Mouse (Mus musculus) lung, adult 2 months (tissue): Measurements from ENCODE around the gene Gm49405. TPM values are rescaled to one million over a fixed set of nuclear protein-coding genes. Genes with fewer than 3 reads are reported as not detected.

ENCODE experiments used
- DNase-seq: peaks from one replicate; pipeline ENCODE4 v3.0.0; 2022
- H3K4me1 ChIP-seq: fragments of 200-500 bp; 2 replicates; pipeline ENCODE4 v1.6.1; 2011; ENCODE audit warnings: low read length; ENCODE audit not compliant: control insufficient read depth, insufficient read depth
- H3K4me3 ChIP-seq: fragments of 200-500 bp; replicated peaks from 2 replicates; pipeline ENCODE3; 2011; ENCODE audit warnings: low read depth, mild to moderate bottlenecking, control low read depth, low read length; ENCODE audit errors: extremely low read depth
- CTCF ChIP-seq: fragments of 200-500 bp; IDR thresholded peaks from 2 replicates; pipeline ENCODE4 v1.5.1; 2011; ENCODE audit warnings: mild to moderate bottlenecking, low read length, control low read depth; ENCODE audit not compliant: insufficient read depth
- POLR2A ChIP-seq: fragments of 200-500 bp; IDR thresholded peaks from 2 replicates; pipeline ENCODE4 v1.6.1; 2011; ENCODE audit warnings: low read depth, mild to moderate bottlenecking, control low read depth, low read length, borderline replicate concordance; ENCODE audit errors: extremely low read depth
- WGBS: fragments of 180-500 bp; shearing (Covaris S2); methylation state at CpG from one replicate; pipeline ENCODE4 v1.1.7; 2018; 5-methylcytosine and 5-hydroxymethylcytosine counted together
- polyA plus RNA-seq: library from polyadenylated mRNA; depleted of rRNA; stranded (reverse); fragments of >200 nt; gene quantifications from 2 replicates; pipeline ENCODE4 v1.2.3, GENCODE M21; 2012

Gm49405 gene
- polyA plus RNA-seq, 1 experiment, result 1.8 TPM

DNA sequence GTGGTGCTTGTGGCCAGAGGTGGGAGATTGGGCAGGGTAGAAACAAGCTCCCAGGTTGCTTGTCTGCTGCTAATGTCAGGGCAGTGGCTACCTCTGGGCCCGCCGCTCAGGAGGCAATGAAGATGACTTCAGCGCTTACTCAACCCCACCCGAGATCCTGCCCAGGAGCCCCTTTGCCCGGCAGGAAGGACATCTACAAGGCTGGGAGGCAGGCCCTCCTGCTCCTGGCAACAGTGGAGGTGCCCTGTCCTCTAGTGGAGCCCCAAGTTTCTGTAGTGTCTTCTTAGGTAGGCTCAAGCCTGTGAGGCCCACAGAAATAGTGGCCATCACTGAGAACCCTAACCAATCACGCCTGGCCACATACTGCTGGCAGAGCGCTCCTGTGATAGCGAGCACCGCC lies 4.7 kb downstream of the Gm49405 start:
- Histone ChIP-seq H3K4me3 (no peak overlapping the region), H3K4me1 (peaks cover 5% of the 10 kb centered on the region)
- TF ChIP-seq POLR2A (no peak), CTCF (no peak)
- WGBS, result 85% methylated on average over 9 of the region's 9 CpGs
- no peak for DNase-seq

GRCm38 (mm10) chr19:4005971-4006370 lies 5.5 kb downstream of the Gm49405 start:
- DNase-seq, result no peak
- TF ChIP-seq CTCF, result no peak
- no peak for TF ChIP-seq POLR2A
- H3K4me3 ChIP-seq, result no peak overlapping the region
- peaks cover 3% of the 10 kb centered on the region for H3K4me1 ChIP-seq
- WGBS, result 95% methylated on average over 8 of the region's 8 CpGs

- no peak overlapping the region for H3K4me3 ChIP-seq
- peaks cover 3% of the 10 kb centered on the region for H3K4me1 ChIP-seq
- WGBS, result 94% methylated on average over 5 of the region's 5 CpGs
- no peak for TF ChIP-seq POLR2A
- no peak for TF ChIP-seq CTCF
- no peak for DNase-seq
Measured at GRCm38 (mm10) chr19:4011086-4011485, 10.7 kb downstream of the Gm49405 start.

DNA sequence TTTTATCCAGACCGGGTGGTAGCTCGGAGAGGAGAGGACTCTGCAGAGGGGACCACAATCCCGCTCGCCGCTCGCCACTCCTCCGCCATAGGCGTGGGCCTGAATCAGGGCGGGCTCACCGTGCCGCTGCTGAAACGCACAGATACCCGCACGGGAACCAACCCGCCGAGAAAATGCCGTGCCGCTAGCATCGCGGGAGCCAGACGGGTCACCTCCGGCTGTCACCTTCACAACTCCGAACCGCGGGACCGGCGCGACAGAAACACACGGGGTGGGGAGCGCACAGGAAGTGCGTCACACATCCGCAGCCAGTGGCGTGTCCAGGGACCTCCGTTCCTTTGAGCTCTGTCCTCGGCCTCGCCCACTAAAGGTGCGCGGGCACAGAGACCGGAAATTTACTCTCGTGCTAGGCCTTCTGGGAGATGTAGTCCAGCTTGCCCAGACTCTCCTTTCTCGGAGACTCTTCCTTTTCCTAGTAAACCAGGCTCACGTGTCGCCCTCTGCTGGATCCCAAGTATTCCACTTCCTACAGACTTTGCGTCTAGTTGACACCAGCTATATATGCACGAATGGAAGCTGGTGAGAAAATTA lies 12.1 kb downstream of the Gm49405 start, which contains the start of gene Ndufv1:
TSS of gene Ndufv1 (minus strand) at position 375 of the 591 bp plus-strand sequence.
- peak; percentile 94 for DNase-seq

DNA sequence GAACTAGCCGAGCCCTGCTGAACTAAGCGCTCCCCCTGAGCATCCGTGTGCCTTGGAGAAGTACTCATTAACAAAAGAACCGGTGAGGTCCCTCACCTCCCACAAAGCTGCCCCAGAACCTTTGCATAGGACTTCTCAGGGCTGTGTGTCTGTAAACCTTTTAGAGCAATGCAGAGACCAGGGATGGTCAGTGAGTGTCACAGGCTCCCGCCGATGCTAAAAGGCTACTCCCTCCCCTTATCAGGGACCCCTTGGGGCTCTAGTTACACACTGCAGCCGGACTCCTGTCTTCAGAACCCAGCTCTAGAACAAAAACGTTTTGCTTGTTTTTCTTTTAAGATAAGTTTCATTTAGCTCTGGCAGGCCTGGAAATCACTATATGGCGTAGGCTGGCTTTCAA lies 12.6 kb downstream of the Gm49405 start:
- WGBS, result 18% methylated on average over 9 of the region's 9 CpGs
- TF ChIP-seq POLR2A, result no peak
- TF ChIP-seq CTCF, result no peak

More for the DNA sequence above, 12.1 kb downstream of the Gm49405 start, which contains the start of gene Ndufv1:
- TF ChIP-seq CTCF (peak; percentile 64), POLR2A (peak; percentile 86; the same call in 1 of the 2 replicates)
- H3K4me3 ChIP-seq, result peak within 1 kb of the TSS; percentile 75
- WGBS, result 1% methylated on average over 45 of the region's 45 CpGs
- peaks cover 3% of the 10 kb centered on the region for H3K4me1 ChIP-seq

GRCm38 (mm10) chr19:4014802-4015201 lies 14.4 kb downstream of the Gm49405 start:
- Histone ChIP-seq H3K4me3 (no peak overlapping the region), H3K4me1 (peaks cover 3% of the 10 kb centered on the region)
- no peak for TF ChIP-seq CTCF
- no peak for TF ChIP-seq POLR2A
- no peak for DNase-seq

More for the DNA sequence above, 12.6 kb downstream of the Gm49405 start:
- DNase-seq, result no peak
- Histone ChIP-seq H3K4me1 (peaks cover 3% of the 10 kb centered on the region), H3K4me3 (peak overlapping the region; percentile 45)

- WGBS, result 61% methylated on average over 5 of the region's 5 CpGs
- no peak for TF ChIP-seq CTCF
- TF ChIP-seq POLR2A, result no peak
- Histone ChIP-seq H3K4me3 (no peak overlapping the region), H3K4me1 (peaks cover 3% of the 10 kb centered on the region)
- no peak for DNase-seq
Measured at GRCm38 (mm10) chr19:4015635-4016034, 15.2 kb downstream of the Gm49405 start.

DNA sequence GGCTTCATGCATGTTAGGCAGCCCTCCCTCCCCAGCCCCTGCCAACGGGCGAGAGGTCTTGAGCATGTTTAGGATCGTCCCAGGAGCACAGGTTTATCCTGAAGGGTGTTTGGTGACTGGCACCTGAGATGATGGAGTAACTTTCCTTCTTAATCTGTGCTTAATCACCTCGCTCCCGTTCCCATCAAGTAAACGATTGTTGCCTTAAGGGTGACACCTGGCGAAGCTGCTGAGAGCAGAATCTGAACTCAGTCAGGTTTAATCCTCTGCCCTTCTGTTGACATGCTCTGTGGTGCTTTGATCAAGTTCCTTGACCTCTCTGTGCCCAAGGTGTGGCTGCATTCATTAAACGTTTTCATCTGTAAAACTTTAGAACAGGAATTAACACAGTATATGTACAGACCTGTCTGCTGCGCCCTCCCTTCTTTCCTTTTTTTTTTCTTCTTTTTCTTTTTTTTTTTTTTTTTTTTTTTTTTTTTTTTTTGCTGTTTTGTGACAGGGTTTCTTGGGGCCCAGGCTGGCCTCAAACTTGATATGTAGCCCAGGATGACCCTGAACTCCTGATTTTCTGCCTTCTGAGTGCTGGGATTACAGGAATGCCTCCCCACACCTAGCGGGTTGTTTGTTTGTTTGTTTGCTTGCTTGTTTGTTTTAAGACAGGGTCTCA lies 17.6 kb downstream of the Gm49405 start:
- 55% methylated on average over 10 of the region's 10 CpGs for WGBS
- Histone ChIP-seq H3K4me1 (peaks cover under 1% of the 10 kb centered on the region; the same call in 1 of the 2 replicates), H3K4me3 (no peak overlapping the region)
- no peak for DNase-seq
- TF ChIP-seq CTCF (no peak), POLR2A (no peak)

GRCm38 (mm10) chr19:4018743-4019583 lies 18.5 kb downstream of the Gm49405 start:
- Histone ChIP-seq H3K4me3 (no peak overlapping the region), H3K4me1 (no peaks in the 10 kb centered on the region)
- WGBS, result 16% methylated on average over 18 of the region's 18 CpGs
- peak; percentile 85 for TF ChIP-seq CTCF
- no peak for TF ChIP-seq POLR2A
- DNase-seq, result peak; percentile 73
